Mouse (Mus musculus): ENCODE results near the gene Kdm5b. TPM values are rescaled to one million over a fixed set of nuclear protein-coding genes. Genes with fewer than 3 reads are reported as not detected.

The Kdm5b gene
- polyA plus RNA-seq, 2 experiments: 38.1 to 83.5 TPM

GRCm38 (mm10) chr1:134645408-134646200, 85.6 kb downstream of the Kdm5b start:
- H3K4me2 ChIP-seq (replicated peaks; ENCODE audit: low read depth, low read length, severe bottlenecking): peak overlapping the region; percentile 88
- H3K4me1 ChIP-seq (ENCODE audit: control insufficient read depth, insufficient read depth, low read length): peaks cover 3% of the 10 kb centered on the region; the same call in 1 of the 2 replicates
- H3K9ac ChIP-seq (ENCODE audit: low read depth, low read length, severe bottlenecking): no peak overlapping the region
- H3K27me3 ChIP-seq (ENCODE audit: control insufficient read depth, insufficient read depth, low read length): peaks cover 52% of the 10 kb centered on the region
- ATAC-seq (ENCODE audit: low FRiP score, low read depth) (no peak), DNase-seq (ENCODE audit: low spot score) (no peak)
- H3K4me3 ChIP-seq (replicated peaks; ENCODE audit: low read length): peak overlapping the region; percentile 52
- WGBS: 14% methylated on average over 16 of the region's 16 CpGs
- TF ChIP-seq POLR2A (IDR thresholded peaks at IDR 0.05; ENCODE audit: borderline replicate concordance, extremely low read depth, insufficient read depth, insufficient read length): no peak
- H3K27ac ChIP-seq (replicated peaks; ENCODE audit: low read depth, low read length): no peak overlapping the region
- no peaks in the 10 kb centered on the region for H3K9me3 ChIP-seq (ENCODE audit: control insufficient read depth, low read length)
- no peaks in the 10 kb centered on the region for H3K36me3 ChIP-seq (ENCODE audit: control insufficient read depth, insufficient read depth, low read length)

- DNase-seq (ENCODE audit: low spot score) (no peak), ATAC-seq (ENCODE audit: low FRiP score, low read depth) (peak; percentile 65)
- Histone ChIP-seq H3K9me3 (ENCODE audit: control insufficient read depth, low read length) (no peaks in the 10 kb centered on the region), H3K36me3 (ENCODE audit: control insufficient read depth, insufficient read depth, low read length) (no peaks in the 10 kb centered on the region), H3K4me2 (replicated peaks; ENCODE audit: low read depth, low read length, severe bottlenecking) (peak within 1 kb of the TSS; percentile 88), H3K27me3 (ENCODE audit: control insufficient read depth, insufficient read depth, low read length) (peaks cover 52% of the 10 kb centered on the region), H3K4me3 (replicated peaks; ENCODE audit: low read length) (peak within 1 kb of the TSS; percentile 52), H3K9ac (ENCODE audit: low read depth, low read length, severe bottlenecking) (peak within 1 kb of the TSS; percentile 58), H3K27ac (replicated peaks; ENCODE audit: low read depth, low read length) (no peak within 1 kb of the TSS), H3K4me1 (ENCODE audit: control insufficient read depth, insufficient read depth, low read length) (peaks cover 10% of the 10 kb centered on the region)
- WGBS: under 1% methylated on average over 55 of the region's 63 CpGs
- TF ChIP-seq POLR2A (IDR thresholded peaks at IDR 0.05; ENCODE audit: borderline replicate concordance, extremely low read depth, insufficient read depth, insufficient read length): no peak
Observed at GRCm38 (mm10) chr1:134646261-134646962, 86.4 kb downstream of the Kdm5b start, which contains the start of gene Syt2. Gene Syt2, plus strand, starts transcription at chr1:134646677.

DNA sequence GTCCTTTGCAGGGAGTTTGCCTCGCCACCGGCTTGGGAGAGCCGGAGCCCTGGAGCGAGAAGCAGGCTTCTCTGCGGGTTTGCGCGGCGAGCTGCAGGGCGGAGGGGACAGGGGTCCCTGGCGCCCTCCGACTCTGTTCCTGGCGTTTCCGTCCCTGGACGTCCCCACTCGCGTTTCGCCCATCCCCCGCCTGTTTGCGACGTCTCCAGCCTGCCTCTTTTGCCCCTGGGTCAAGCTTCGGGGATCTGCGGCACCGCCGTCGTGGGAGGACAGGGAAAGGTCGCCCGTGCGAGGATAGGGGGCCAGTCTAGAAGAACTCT, 87.0 kb downstream of the Kdm5b start:
- TF ChIP-seq POLR2A (IDR thresholded peaks at IDR 0.05; ENCODE audit: borderline replicate concordance, extremely low read depth, insufficient read depth, insufficient read length): no peak
- 2% methylated on average over 28 of the region's 28 CpGs for WGBS
- Histone ChIP-seq H3K9me3 (ENCODE audit: control insufficient read depth, low read length) (no peaks in the 10 kb centered on the region), H3K9ac (ENCODE audit: low read depth, low read length, severe bottlenecking) (peak overlapping the region; percentile 58), H3K27ac (replicated peaks; ENCODE audit: low read depth, low read length) (no peak overlapping the region), H3K27me3 (ENCODE audit: control insufficient read depth, insufficient read depth, low read length) (peaks cover 52% of the 10 kb centered on the region), H3K4me3 (replicated peaks; ENCODE audit: low read length) (peak overlapping the region; percentile 52), H3K4me2 (replicated peaks; ENCODE audit: low read depth, low read length, severe bottlenecking) (peak overlapping the region; percentile 88), H3K36me3 (ENCODE audit: control insufficient read depth, insufficient read depth, low read length) (no peaks in the 10 kb centered on the region), H3K4me1 (ENCODE audit: control insufficient read depth, insufficient read depth, low read length) (peaks cover 15% of the 10 kb centered on the region)
- ATAC-seq (ENCODE audit: low FRiP score, low read depth) (no peak), DNase-seq (ENCODE audit: low spot score) (no peak)

DNA sequence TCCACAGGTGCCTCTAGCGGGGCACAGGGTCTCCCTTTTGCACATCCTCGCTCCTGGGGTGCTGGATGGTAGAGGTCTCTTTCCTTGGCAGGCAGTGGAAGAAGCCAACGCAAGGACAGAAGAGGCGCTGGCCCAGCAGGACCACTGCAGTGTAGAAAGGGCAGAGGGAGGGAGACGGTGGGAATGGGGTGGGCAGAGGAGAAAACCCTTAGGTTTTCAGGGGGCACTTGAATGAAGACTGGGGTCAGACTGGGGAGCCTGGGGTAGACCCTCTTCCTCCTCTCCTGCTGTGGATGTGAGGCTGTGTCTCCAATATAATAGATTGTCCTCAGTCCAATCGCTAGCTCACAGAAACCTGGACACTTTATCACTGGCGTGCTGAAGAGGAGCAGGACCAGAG, 87.6 kb downstream of the Kdm5b start:
- Histone ChIP-seq H3K27me3 (ENCODE audit: control insufficient read depth, insufficient read depth, low read length) (peaks cover 52% of the 10 kb centered on the region), H3K9me3 (ENCODE audit: control insufficient read depth, low read length) (no peaks in the 10 kb centered on the region), H3K4me2 (replicated peaks; ENCODE audit: low read depth, low read length, severe bottlenecking) (peak overlapping the region; percentile 88), H3K9ac (ENCODE audit: low read depth, low read length, severe bottlenecking) (no peak overlapping the region), H3K27ac (replicated peaks; ENCODE audit: low read depth, low read length) (no peak overlapping the region), H3K4me3 (replicated peaks; ENCODE audit: low read length) (peak overlapping the region; percentile 52), H3K4me1 (ENCODE audit: control insufficient read depth, insufficient read depth, low read length) (peaks cover 22% of the 10 kb centered on the region), H3K36me3 (ENCODE audit: control insufficient read depth, insufficient read depth, low read length) (no peaks in the 10 kb centered on the region)
- no peak for TF ChIP-seq POLR2A (IDR thresholded peaks at IDR 0.05; ENCODE audit: borderline replicate concordance, extremely low read depth, insufficient read depth, insufficient read length)
- 26% methylated on average over 6 of the region's 7 CpGs for WGBS
- DNase-seq (ENCODE audit: low spot score) (no peak), ATAC-seq (ENCODE audit: low FRiP score, low read depth) (no peak)

GRCm38 (mm10) chr1:134650816-134651215, 90.8 kb downstream of the Kdm5b start:
- Histone ChIP-seq H3K4me2 (replicated peaks; ENCODE audit: low read depth, low read length, severe bottlenecking) (no peak overlapping the region), H3K9ac (ENCODE audit: low read depth, low read length, severe bottlenecking) (no peak overlapping the region), H3K36me3 (ENCODE audit: control insufficient read depth, insufficient read depth, low read length) (no peaks in the 10 kb centered on the region), H3K4me1 (ENCODE audit: control insufficient read depth, insufficient read depth, low read length) (peaks cover 27% of the 10 kb centered on the region), H3K9me3 (ENCODE audit: control insufficient read depth, low read length) (no peaks in the 10 kb centered on the region), H3K27ac (replicated peaks; ENCODE audit: low read depth, low read length) (no peak overlapping the region), H3K27me3 (ENCODE audit: control insufficient read depth, insufficient read depth, low read length) (peaks cover 30% of the 10 kb centered on the region), H3K4me3 (replicated peaks; ENCODE audit: low read length) (no peak overlapping the region)
- DNase-seq (ENCODE audit: low spot score) (no peak), ATAC-seq (ENCODE audit: low FRiP score, low read depth) (no peak)
- TF ChIP-seq POLR2A (IDR thresholded peaks at IDR 0.05; ENCODE audit: borderline replicate concordance, extremely low read depth, insufficient read depth, insufficient read length): no peak
- WGBS: 74% methylated on average over 5 of the region's 5 CpGs
